Mouse (Mus musculus): ENCODE data around the gene Tmem167b.
A peak's percentile ranks its signal among the peaks of the same experiment; 100 is the strongest.
"Not testable (repeated sequence)": the region's sequence is repeated elsewhere in the genome, so short reads cannot be mapped to it uniquely, and the experiment has no call there.

The Tmem167b gene

GRCm38 (mm10) chr3:108562133-108562730, at the start of gene Tmem167b:
TSS of gene Tmem167b (minus strand) at chr3:108562466.
- peak; percentile 97 for DNase-seq (ENCODE audit: inconsistent ontology term)

DNA sequence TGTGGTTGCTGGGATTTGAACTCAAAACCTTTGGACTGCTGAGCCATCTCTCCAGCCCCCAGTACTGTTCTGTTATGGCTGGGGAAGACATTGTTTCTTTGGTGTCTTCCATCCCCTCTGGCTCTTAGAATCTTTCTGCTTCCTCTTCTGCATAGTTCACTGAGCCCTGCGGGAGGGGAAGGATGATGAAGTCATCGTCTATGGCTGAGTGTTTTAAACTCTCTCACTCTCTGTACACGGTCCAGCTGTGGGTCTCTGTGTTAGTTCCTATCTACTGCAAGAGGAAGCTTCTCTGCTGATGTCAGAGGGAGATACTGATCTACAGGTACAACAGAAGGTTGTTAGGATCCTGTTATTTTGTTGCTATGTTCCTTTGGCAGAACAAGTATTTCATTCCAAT, 46.6 kb upstream of the Tmem167b start:
- DNase-seq (ENCODE audit: inconsistent ontology term): peak; percentile 20

DNA sequence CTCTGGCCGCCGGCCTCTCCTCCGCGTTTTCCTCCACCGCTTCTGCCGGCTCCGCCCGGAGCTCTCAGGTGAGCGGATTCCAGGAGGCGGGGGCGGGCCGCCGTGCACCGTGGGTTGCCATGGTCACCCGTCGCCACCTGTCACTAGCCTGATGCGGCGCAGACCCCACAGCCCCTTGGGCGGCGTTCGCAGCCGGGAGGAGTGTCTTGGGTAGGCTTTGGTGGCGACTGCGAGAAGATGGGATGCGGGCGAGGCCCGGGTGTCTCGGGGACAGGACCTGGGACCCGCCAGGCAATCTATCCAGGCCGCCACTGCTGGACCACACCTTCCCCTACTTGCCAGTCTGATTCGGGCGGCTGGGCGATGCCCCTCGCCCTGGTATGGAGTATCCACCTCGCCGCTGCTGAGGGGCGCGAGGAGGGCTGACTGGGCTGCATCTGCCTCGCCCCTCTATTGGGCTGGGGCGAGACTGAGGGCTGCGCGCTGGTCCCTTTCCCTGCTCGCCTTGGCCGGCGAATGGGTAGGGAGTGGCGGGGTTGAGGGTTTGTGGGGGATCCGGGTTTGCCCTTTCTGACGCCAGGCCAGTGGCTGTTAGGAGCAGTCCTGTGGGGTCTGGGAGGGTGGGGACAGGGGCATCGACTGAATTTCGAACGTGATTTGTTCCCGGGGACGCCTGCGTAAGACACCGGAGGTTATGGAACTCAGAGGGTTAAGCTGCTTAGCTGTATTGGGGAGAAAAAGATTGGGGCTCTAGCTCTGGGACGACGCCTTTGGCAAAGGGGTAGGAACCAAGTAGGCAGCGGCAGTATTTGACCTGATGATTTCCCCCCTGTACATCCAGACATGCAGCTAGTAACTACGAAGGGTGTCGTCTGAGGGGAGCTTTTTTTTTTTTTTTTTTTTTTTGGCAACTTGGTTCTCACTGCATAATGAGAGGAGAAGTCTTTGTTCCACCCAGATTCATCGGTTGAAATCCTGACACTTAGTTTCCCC, 29.6 kb upstream of the Tmem167b start:
- peak; percentile 36 for DNase-seq (ENCODE audit: inconsistent ontology term)

DNA sequence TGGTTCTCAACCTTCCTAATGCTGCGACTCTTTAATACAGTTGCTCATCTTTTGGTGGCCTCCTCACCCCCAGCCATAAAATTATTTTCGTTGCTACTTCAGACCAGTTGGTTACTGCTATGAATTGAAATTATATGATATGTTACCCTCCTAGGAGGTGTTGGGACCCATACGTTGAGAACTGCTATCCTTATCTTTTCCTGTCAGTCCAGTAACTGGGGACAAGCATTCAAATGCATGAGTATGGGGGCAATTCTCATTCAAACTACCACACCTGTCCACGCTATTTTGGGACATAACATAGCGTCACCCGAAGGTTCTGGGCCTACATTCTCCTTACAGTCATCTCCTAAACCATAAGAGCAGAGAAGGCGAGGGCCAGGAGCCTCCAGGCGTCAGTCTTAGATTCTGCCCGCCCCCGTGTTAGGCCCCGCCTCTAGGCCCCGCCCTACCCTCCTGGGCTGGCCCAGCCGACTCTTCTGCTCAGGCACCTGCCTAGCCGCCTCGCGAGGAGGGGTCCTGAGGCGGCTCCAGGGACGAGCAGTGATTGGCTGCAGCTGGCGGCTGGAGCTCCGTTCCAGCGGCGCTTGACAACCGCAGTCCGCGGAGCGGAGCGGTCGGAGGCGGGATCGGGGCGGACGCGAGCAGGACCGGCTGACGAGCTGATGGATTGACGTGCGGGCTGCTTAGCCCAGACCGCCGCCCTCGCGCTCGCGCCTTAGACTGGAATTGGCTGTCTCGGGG, 28.7 kb upstream of the Tmem167b start, which contains the start of gene Wdr47:
Gene Wdr47, plus strand, starts transcription at position 494 of the 744 bp plus-strand sequence.
- DNase-seq (ENCODE audit: inconsistent ontology term): peak; percentile 97

DNA sequence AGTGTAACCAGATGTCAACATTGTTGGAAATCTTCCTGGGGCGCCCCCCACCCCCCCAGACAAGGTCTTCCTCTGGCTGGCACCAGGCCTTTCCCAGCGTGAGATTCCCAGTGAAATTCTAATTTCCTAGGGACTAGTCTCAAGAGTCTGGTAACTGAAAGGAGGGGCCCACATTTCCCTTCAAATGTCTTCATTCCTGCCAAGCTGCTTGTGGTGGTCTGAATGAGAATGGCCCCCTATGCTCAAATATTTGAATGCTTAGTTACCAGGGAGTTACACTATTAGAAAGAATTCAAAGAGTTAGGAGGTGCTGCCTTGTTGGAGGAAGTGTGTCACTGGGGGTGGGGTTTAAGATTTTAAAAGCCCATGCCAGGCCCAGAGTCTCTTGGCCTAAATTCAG, 26.2 kb upstream of the Tmem167b start:
- peak; percentile 39 for DNase-seq (ENCODE audit: inconsistent ontology term)

DNA sequence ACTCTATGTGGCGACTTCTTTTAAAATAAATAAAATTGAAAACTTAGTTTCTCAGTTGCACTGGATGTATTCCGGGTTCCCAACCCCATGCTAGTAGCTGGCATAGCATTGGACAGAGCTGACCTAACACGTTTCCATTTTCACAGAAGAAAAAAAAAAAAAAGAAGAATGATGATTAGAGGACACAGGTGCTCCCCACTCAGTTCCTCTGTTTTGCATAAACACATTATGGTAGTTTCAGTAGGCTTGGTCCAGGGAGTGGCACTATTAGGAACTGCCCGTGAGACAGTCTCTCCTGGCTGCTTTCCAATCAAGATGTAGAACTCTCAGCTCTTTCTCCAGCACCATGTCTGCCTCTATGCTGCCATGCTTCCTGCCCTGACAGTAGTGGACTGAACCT, 22.3 kb upstream of the Tmem167b start:
- DNase-seq (ENCODE audit: inconsistent ontology term): no peak

- no peak for DNase-seq (ENCODE audit: inconsistent ontology term)
Measured at GRCm38 (mm10) chr3:108574018-108574417, 11.8 kb upstream of the Tmem167b start.

DNA sequence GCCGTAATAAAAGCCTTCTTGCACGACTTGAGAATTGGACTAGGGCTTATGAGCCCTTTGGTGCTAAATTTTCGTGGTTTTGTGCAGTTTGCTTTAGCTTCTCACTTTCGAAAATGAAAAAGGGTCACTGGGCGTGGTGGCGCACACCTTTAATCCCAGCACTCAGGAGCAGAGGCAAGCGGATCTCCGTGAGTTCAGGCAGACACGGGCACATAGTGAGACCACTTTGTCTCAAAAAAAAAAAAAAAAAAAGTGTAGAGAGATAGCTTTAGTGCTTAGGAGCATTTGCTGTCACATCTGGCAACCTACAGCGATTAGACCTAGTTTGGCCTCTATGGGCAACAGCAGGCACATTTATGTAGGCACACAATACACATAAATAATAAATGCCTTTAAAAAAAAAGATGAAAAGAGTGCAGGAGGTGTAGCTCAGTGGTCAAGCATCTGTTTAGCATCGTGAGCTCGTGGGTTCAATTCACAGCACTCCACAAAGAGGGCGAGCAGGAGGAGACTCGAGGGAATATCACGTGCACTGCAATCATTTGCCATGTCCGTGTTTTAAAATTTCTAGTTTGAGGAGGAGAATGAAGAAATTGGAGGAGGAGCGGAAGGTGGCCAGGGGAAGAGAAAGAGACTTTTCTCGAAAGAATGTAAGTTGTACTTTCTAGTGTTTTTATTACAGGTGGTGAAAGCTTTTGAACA, 10.2 kb upstream of the Tmem167b start:
- no peak for DNase-seq (ENCODE audit: inconsistent ontology term)

- DNase-seq (ENCODE audit: inconsistent ontology term): peak; percentile 97
Measured at GRCm38 (mm10) chr3:108571443-108572294, 9.4 kb upstream of the Tmem167b start, which contains the start of gene Taf13. TSS of gene Taf13 (plus strand) at chr3:108571698.

- no peak for DNase-seq (ENCODE audit: inconsistent ontology term)
Measured at GRCm38 (mm10) chr3:108570813-108571212, 8.5 kb upstream of the Tmem167b start.

DNA sequence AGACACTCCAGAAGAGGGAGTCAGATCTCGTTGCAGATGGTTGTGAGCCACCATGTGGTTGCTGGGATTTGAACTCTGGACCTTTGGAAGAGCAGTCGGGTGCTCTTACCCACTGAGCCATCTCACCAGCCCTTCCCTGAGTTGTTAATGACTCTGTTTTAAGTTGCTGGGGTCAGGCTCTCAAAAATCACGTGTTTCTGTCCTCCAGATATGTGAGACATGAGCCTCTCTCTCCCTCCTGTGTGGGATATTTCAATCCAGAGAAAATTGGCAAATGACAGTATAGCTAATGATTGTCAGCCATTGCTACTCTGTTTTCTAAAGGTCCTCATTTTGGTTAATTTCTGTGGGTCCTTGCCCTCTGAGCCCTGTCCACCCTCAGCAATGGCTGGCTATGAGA, 7.4 kb upstream of the Tmem167b start:
- not testable (repeated sequence) for DNase-seq (ENCODE audit: inconsistent ontology term)

DNA sequence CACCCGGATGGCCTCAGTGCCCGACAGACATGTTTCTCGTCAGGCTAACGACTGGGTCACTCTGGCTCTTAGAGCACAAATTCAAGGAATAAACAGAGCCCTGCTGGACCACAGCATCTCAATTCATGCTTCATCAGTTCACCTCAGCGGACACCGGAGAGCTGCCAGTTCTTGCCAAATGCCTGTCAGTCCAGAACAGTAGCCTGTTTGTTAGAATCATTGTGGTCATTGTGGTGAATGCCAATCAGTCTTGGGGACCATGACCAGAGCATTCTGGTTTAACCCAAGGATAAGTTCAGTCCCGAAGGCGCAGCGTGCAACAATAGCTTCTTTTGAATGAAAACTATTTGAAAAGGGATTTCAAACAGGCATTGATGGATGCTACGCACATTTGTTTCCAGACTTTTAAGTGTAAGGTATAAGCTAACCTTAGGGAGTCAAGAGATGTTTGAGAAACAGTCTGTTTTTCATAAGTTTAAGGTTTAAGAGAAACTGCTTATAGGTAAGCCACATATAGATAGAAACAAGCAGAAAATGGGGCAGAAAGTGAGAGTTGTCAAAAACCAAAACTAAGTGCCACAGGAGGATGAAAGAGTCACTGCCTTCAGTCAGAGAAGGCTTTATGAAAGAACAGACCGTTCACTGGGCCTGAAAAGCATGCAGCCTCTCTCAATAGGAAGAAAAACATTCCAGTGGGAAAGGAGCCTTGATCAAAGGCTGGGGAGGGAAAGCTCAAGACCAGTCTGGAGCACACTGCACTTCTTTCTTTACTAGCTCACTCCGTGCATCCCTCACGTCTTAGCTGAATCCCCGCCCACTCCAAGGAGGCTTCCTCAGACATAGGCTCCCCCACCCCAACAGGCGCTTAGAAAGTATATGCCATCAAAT, 6.0 kb upstream of the Tmem167b start:
- DNase-seq (ENCODE audit: inconsistent ontology term): peak; percentile 95

DNA sequence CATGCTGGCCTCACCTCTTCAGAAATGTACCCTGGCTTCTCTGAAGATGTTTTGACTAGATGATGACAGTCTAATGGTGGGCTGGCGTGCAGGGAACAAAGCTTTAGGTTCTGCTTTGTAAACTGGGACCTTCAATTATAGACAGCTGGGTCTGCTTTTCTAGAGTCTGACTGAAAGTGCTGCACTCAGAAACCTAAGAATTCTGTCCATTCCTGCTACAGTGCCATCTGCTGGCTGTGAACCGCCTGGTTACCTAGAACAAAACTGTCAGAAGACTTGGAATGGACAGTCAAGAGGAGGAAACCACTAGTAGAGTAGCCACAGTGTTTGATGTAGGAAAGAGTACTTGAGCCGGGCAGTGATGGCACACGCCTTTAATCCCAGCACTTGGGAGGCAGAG, 1.0 kb upstream of the Tmem167b start:
- DNase-seq (ENCODE audit: inconsistent ontology term): peak; percentile 83

- DNase-seq (ENCODE audit: inconsistent ontology term): peak; percentile 57
Measured at GRCm38 (mm10) chr3:108562777-108563271, 558 bp upstream of the Tmem167b start.

- DNase-seq (ENCODE audit: inconsistent ontology term): no peak
Measured at GRCm38 (mm10) chr3:108557888-108558287, 4.4 kb downstream of the Tmem167b start.

GRCm38 (mm10) chr3:108554587-108555312, 7.5 kb downstream of the Tmem167b start:
- peak; percentile 97 for DNase-seq (ENCODE audit: inconsistent ontology term)

DNA sequence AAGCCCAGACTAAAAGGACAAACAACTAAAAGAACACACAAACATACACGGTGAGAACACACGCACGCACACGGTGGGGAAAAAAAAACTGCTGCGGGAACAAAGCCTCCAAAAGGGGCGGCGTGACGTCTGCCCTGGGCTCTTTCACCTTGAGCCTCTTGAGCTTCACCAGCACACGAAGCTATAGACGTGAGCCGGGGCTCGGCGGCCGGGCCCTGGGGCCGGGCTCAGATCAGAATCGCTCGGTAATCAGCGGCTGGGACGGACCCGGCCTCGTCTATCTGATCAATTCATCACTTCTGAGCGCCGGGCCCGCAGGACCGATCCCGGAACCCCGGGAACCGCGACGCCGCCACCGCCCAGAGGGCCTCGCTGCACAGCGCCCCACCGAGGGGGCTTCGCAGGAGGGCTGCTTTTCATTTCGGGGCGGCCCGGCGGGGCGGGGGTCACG, 8.1 kb downstream of the Tmem167b start:
- DNase-seq (ENCODE audit: inconsistent ontology term): no peak

GRCm38 (mm10) chr3:108542299-108542698, 20.0 kb downstream of the Tmem167b start:
- no peak for DNase-seq (ENCODE audit: inconsistent ontology term)
